Mouse (Mus musculus) macrophage (primary cell): Measurements from ENCODE around the gene Acads. TPM values are rescaled to one million over a fixed set of nuclear protein-coding genes. Genes with fewer than 3 reads are reported as not detected.
"Not testable (repeated sequence)": the region's sequence is repeated elsewhere in the genome, so short reads cannot be mapped to it uniquely, and the experiment has no call there.

Experiments
- H3K27ac ChIP-seq: fragments of 350-480 bp; formaldehyde crosslinking; 2 replicates; pipeline ENCODE4 v1.9.0; 2021
- H3K36me3 ChIP-seq: fragments of 350-480 bp; formaldehyde crosslinking; 2 replicates; pipeline ENCODE4 v1.9.0; 2021; ENCODE audit errors: inconsistent target
- H3K4me3 ChIP-seq: fragments of 350-480 bp; formaldehyde crosslinking; 2 replicates; pipeline ENCODE4 v1.9.0; 2021; ENCODE audit errors: inconsistent target
- H3K79me2 ChIP-seq: fragments of 350-480 bp; formaldehyde crosslinking; 2 replicates; pipeline ENCODE4 v1.9.0; 2021; ENCODE audit errors: inconsistent target
- WGBS: methylation state at CpG from one replicate; pipeline ENCODE4 v1.1.7; 2026; ENCODE audit warnings: inconsistent platforms; ENCODE audit not compliant: missing documents; 5-methylcytosine and 5-hydroxymethylcytosine counted together
- polyA plus RNA-seq: library from polyadenylated mRNA; stranded (reverse); fragments of 250-400 nt; gene quantifications from 3 replicates; pipeline ENCODE4 v1.2.4, GENCODE M21; 2018; ENCODE audit warnings: inconsistent platforms

The Acads gene
- polyA plus RNA-seq, 1 experiment from 2014 or later = 18.4 TPM

DNA sequence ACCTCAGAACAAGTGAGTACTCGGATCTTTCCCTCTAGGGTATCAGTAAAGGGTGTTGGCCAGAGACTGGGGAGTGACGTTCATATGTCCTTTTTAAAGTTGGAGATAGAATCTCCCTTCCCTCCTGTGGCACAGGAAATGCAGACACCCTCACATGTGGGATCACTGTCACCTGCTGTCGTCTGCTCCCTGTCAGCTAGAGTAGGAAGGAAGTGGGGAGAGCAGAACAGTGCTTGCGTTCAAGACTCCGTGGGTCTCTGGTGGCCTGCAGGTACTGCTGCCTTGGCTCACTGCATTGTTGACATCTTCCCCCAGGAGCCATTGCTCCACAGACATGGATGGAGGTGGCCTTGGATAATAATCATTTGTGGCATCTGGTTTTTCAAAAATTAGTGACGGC, 35.7 kb downstream of the Acads start:
- Histone ChIP-seq H3K36me3 (peaks cover 59% of the 10 kb centered on the region), H3K27ac (no peak overlapping the region), H3K4me3 (no peak overlapping the region), H3K79me2 (peaks cover 23% of the 10 kb centered on the region; the same call in 1 of the 2 replicates)
- 73% methylated on average over 6 of the region's 6 CpGs for WGBS

DNA sequence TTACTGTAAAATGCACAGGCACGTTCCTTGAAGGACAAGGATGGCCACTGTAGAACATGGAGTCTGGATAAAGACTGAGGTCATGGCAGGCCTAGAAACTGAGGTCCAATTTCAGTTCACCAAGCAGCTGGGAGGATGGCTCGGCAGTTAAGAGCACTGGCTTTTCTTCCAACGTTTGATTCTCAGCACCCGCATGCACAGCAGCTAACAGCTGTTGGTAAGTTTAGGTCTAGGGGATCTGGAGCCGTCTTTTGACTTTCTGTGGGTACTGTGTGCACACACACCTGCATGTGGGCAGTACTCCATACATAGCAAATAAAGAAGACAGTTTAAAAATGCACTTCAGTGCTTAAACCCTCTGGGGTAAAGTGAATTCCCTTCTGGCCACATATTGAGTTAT, 37.5 kb downstream of the Acads start:
- Histone ChIP-seq H3K36me3 (peaks cover 45% of the 10 kb centered on the region), H3K79me2 (peaks cover 41% of the 10 kb centered on the region; the same call in 1 of the 2 replicates)
- WGBS = 89% methylated on average over 5 of the region's 5 CpGs

DNA sequence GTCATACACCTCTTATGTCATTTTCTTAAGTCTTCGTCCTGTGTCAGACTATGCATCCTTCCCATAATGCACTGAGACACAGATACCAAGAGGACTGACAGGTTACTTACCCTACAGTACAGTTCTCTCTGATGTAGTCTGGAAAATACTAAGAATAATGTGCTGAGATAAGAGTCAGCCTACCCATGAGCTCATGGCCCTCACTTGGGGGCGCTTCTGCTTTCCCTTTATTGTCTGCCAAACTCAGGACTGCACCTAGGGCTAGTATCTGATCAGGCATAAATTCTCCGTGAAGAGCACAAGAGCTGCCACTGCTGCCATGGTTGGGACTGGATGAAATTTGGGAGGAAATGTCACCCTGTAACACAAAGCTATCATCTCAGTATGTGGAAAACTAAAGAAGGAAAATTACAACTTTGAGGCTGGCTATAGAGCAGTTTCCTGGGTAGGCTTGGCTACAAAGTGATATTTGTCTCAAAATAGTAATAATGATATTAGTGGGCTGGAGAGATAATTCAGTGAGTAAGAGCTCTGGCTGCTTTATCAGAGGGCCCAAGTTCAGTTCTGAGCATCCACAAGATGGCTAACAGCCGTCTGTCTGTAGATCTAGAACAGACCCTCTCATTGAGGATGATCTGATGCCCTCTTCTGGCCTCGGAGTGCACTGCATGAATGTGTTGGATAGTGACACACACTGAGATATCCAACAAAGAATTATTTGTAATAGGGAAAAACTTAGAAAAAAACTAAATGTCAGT, 42.8 kb downstream of the Acads start:
- peaks cover 79% of the 10 kb centered on the region for H3K79me2 ChIP-seq
- H3K4me3 ChIP-seq = no peak overlapping the region
- 71% methylated on average over 5 of the region's 5 CpGs for WGBS
- H3K27ac ChIP-seq = no peak overlapping the region
- peaks cover 11% of the 10 kb centered on the region; the same call in 1 of the 2 replicates for H3K36me3 ChIP-seq

More for the DNA sequence above, 37.5 kb downstream of the Acads start:
- Histone ChIP-seq H3K4me3 (no peak overlapping the region), H3K27ac (no peak overlapping the region)

DNA sequence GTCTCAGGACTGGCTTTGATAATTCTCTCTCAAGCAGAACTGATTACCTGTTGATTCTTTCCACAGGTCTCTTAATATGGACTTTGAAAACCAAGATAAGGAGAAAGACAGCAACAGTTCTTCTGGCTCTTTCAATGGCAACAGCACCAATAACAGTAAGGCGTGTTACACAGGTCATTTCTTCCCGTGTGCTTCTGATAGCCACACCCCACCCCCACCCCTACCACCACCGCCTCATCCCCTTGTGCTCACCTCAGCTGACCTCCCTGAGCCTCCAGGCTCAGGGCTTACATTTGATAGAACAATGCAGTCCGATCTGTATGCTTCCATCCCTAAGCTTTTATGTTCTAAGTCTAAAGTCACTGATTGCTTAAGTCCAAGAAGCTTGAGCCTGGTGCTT, 44.4 kb downstream of the Acads start:
- no peak overlapping the region for H3K27ac ChIP-seq
- 90% methylated on average over 4 of the region's 4 CpGs for WGBS
- peaks cover 84% of the 10 kb centered on the region for H3K79me2 ChIP-seq
- H3K4me3 ChIP-seq = no peak overlapping the region
- H3K36me3 ChIP-seq = peaks cover 8% of the 10 kb centered on the region; the same call in 1 of the 2 replicates

DNA sequence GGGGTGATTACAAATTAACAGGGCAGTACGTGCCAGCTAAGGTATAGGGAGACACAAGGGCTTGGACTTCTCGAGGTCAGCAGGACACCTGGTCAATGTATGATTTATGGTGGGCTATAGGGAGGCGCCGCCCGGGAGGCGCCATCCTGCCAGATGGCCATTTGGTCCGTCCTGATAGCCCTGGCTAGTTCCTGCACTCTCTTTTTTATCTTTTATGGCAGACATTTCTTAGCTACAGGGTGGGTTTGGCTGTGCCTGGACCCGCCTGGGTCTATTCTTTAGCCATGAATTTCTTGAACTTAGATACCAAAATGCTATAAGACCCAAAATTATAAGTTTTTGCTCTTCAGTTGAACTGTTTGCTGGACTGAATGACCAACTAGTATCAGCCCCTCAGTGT, 45.8 kb downstream of the Acads start:
- not testable (repeated sequence) for H3K4me3 ChIP-seq, H3K36me3 ChIP-seq, H3K27ac ChIP-seq
- H3K79me2 ChIP-seq = peaks cover 84% of the 10 kb centered on the region
- WGBS = 92% methylated on average over 2 of the region's 8 CpGs

GRCm38 (mm10) chr5:115072143-115072542, 47.0 kb downstream of the Acads start:
- Histone ChIP-seq H3K36me3 (peaks cover 5% of the 10 kb centered on the region; the same call in 1 of the 2 replicates), H3K27ac (no peak overlapping the region), H3K4me3 (no peak overlapping the region), H3K79me2 (peaks cover 84% of the 10 kb centered on the region)
- 22% methylated on average over 7 of the region's 7 CpGs for WGBS

DNA sequence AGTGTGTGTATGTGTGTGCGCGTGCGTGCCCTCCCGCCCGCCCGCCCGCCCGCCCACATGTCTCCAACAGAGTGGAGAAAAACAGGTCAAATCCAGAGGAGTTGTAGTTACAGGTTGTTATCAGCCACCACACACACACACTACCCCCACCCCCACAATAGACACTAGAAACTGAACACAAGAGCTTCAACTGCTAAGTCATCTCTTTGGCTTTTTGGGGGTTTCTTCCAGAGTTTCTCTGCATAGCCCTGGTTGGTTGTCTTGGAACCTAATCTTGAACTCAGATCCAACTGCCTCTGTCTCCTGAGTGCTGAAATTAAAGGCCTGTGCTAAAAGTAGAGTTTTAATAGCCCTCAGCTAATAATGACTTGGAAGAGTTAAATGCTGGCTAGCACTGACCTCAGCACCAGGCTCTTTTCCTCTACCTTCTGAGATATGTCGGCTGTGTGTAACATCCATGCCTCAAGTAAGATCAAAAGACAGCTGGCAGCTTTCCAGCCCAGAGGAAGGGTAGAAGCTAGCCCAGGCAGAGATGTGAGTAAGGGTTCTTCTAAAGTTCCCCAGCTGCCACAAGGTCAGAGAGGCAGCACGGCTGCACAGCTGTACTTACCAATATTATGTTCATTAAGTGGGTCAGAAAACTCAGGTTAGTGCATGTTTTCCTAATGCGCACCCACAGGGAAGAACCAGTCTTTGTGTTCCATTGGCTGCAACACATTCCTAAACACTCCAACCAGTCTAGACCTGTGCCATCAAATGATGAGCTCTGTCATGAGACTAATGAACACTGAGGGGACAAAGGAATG, 47.8 kb downstream of the Acads start:
- peaks cover 87% of the 10 kb centered on the region for H3K79me2 ChIP-seq
- H3K27ac ChIP-seq = no peak overlapping the region
- peaks cover 5% of the 10 kb centered on the region; the same call in 1 of the 2 replicates for H3K36me3 ChIP-seq
- WGBS = 95% methylated on average over 3 of the region's 11 CpGs
- H3K4me3 ChIP-seq = no peak overlapping the region

DNA sequence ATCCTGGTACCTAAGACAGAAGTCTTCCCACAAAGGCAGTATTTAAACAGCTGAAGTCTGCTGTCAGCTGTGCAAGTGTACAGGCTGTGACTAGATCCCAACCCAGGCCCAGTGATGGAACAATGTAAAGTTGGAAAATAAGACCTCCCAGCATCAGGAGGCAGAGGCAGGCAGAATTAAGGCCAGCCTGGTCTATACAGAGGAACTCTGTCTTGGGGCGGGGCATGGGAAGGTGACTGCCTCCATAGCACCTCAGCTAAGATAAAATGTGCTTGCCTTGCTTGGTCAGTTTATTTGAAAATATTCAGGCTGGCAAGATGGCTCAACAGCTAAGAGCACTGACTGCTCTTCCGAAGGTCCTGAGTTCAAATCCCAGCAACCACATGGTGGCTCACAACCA, 48.7 kb downstream of the Acads start:
- H3K27ac ChIP-seq = no peak overlapping the region
- peaks cover 96% of the 10 kb centered on the region for H3K79me2 ChIP-seq
- 100% methylated on average over 2 of the region's 2 CpGs for WGBS
- H3K36me3 ChIP-seq = peaks cover 4% of the 10 kb centered on the region; the same call in 1 of the 2 replicates
- H3K4me3 ChIP-seq = no peak overlapping the region

GRCm38 (mm10) chr5:115069611-115070010, 49.5 kb downstream of the Acads start:
- H3K36me3 ChIP-seq = no peaks in the 10 kb centered on the region; the same call in 1 of the 2 replicates
- peaks cover 97% of the 10 kb centered on the region for H3K79me2 ChIP-seq
- no peak overlapping the region for H3K4me3 ChIP-seq
- H3K27ac ChIP-seq = no peak overlapping the region
- WGBS = 75% methylated on average over 3 of the region's 3 CpGs

DNA sequence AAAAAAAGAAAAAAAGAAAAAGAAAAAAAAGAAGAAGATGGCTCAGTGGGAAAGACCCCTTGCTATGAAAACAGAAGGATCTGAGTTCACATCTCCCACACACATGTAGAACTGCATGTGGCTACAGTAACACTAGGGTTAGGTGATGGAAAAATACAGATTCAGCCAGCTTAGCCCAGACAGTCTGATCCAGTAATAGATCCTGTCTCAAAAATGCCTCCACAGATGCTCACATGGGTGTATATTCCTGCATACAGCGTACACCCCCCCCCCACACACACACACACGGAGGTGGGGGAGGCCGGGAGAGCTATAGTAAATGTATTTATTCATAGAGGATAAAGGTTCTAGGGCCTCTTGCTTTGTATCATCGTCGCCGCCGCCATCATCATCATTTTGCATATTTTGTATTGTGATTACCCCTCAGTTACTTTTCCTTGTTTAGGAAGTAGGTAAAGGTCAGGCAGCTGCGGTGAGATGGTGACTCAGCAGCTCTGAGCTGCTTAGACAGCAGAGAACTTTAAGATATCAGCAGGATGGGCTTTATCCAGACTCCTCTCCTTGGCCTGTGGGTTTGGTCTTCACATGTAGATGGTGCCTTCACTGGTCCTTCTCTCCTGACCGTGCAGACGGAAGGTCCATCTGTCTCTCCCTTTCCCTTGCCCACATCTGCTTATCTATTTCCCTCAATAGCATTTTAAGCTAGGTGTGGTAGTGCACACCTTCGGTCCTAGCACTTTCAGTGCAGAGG, 50.3 kb downstream of the Acads start:
- no peaks in the 10 kb centered on the region for H3K36me3 ChIP-seq
- WGBS = 43% methylated on average over 9 of the region's 11 CpGs
- no peak overlapping the region for H3K4me3 ChIP-seq
- H3K27ac ChIP-seq = no peak overlapping the region
- H3K79me2 ChIP-seq = peaks cover 97% of the 10 kb centered on the region

- WGBS = 68% methylated on average over 4 of the region's 4 CpGs
These were observed 52.9 kb downstream of the Acads start for GRCm38 (mm10) chr5:115066245-115066644.

GRCm38 (mm10) chr5:115063391-115063790, 55.8 kb downstream of the Acads start:
- Histone ChIP-seq H3K4me3 (no peak overlapping the region), H3K27ac (no peak overlapping the region), H3K36me3 (peaks cover 7% of the 10 kb centered on the region; the same call in 1 of the 2 replicates), H3K79me2 (peaks cover 100% of the 10 kb centered on the region)
- 93% methylated on average over 7 of the region's 7 CpGs for WGBS

More at GRCm38 (mm10) chr5:115066245-115066644, 52.9 kb downstream of the Acads start:
- Histone ChIP-seq H3K79me2 (peaks cover 99% of the 10 kb centered on the region), H3K36me3 (peaks cover 7% of the 10 kb centered on the region; the same call in 1 of the 2 replicates), H3K4me3 (no peak overlapping the region), H3K27ac (no peak overlapping the region)

GRCm38 (mm10) chr5:115062566-115062965, 56.6 kb downstream of the Acads start:
- peaks cover 7% of the 10 kb centered on the region; the same call in 1 of the 2 replicates for H3K36me3 ChIP-seq
- H3K27ac ChIP-seq = no peak overlapping the region
- H3K79me2 ChIP-seq = peaks cover 100% of the 10 kb centered on the region
- WGBS = 100% methylated on average over 1 of the region's 1 CpGs
- no peak overlapping the region for H3K4me3 ChIP-seq

DNA sequence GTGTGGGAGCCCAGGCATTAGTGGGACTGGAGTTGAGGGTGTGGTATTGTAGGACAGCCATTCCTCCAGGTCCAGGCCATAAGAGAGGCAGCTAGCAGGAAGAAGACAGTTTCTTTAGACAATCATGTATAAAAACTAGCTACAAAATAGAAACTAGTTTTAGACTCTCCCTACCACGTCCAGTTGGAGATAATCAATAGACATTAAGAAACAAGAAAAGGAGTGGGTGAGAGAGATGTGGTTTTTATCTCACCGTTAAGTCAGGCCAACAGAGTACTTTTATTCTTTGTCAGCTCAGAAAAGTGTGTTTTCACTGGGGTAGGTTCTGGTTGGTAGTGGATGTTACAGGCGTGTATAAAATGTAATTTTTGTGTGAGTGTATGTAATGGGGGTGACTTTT, 58.2 kb downstream of the Acads start:
- peaks cover 7% of the 10 kb centered on the region; the same call in 1 of the 2 replicates for H3K36me3 ChIP-seq
- no peak overlapping the region for H3K27ac ChIP-seq
- 95% methylated on average over 3 of the region's 3 CpGs for WGBS
- no peak overlapping the region for H3K4me3 ChIP-seq
- peaks cover 100% of the 10 kb centered on the region for H3K79me2 ChIP-seq
